Mouse (Mus musculus): ENCODE measurements around the gene Rasd2. TPM values are rescaled to one million over a fixed set of nuclear protein-coding genes. Genes with fewer than 3 reads are reported as not detected.

The Rasd2 gene
- polyA plus RNA-seq, 1 experiment = not detected

- no peak overlapping the region for H3K4me2 ChIP-seq (ENCODE audit: low read depth)
- no peaks in the 10 kb centered on the region for H3K79me2 ChIP-seq (ENCODE audit: control insufficient read depth, insufficient read depth)
- no peak for TF ChIP-seq TCF12 (IDR thresholded peaks at IDR 0.05; ENCODE audit: insufficient read depth, poor library complexity, severe bottlenecking)
- no peak for TF ChIP-seq SRF (IDR thresholded peaks at IDR 0.05; ENCODE audit: control insufficient read depth, insufficient read length, low read depth)
- no peak for TF ChIP-seq POLR2AphosphoS2 (IDR thresholded peaks at IDR 0.05; ENCODE audit: insufficient read length, low read depth)
- no peak for TF ChIP-seq CEBPB (IDR thresholded peaks at IDR 0.05; ENCODE audit: insufficient read depth, poor library complexity, severe bottlenecking)
- no peak for TF ChIP-seq USF1 (IDR thresholded peaks at IDR 0.05; ENCODE audit: low read depth)
- no peak for TF ChIP-seq MYOD1 (IDR thresholded peaks at IDR 0.05; ENCODE audit: control insufficient read depth in 1 of 3, insufficient read length in 2 of 3, low read depth in 2 of 3)
- TF ChIP-seq E2F4 (IDR thresholded peaks at IDR 0.05; ENCODE audit: insufficient read depth) = no peak
- no peak for TF ChIP-seq MYOG (IDR thresholded peaks at IDR 0.05; ENCODE audit: control insufficient read depth in 1 of 3, insufficient read depth in 1 of 3, insufficient read length in 2 of 3, low read depth in 2 of 3)
- TF ChIP-seq REST (IDR thresholded peaks at IDR 0.05; ENCODE audit: insufficient read depth, insufficient read length) = no peak
- TF ChIP-seq MAX (IDR thresholded peaks at IDR 0.05; ENCODE audit: low read depth) = no peak
- TF ChIP-seq TCF3 (IDR thresholded peaks at IDR 0.05; ENCODE audit: insufficient read length, low read depth) = no peak
- no peak for TF ChIP-seq POLR2A (IDR thresholded peaks at IDR 0.05; ENCODE audit: insufficient read length, low read depth)
Measured at GRCm38 (mm10) chr8:75226773-75227172, 13.0 kb downstream of the Rasd2 start.

GRCm38 (mm10) chr8:75233915-75234554 lies 20.3 kb downstream of the Rasd2 start:
- Histone ChIP-seq H3K4me2 (ENCODE audit: low read depth) (no peak overlapping the region), H3K4me3 (no peak overlapping the region), H3K79me2 (ENCODE audit: control insufficient read depth, insufficient read depth) (no peaks in the 10 kb centered on the region), H3ac (ENCODE audit: control insufficient read depth, insufficient read length) (no peak overlapping the region), H3K27me3 (ENCODE audit: control insufficient read depth, insufficient read depth, insufficient read length) (no peaks in the 10 kb centered on the region), H3K36me3 (ENCODE audit: control insufficient read depth, insufficient read depth) (no peaks in the 10 kb centered on the region)
- TF ChIP-seq MYOG (IDR thresholded peaks at IDR 0.05; ENCODE audit: control insufficient read depth in 1 of 3, insufficient read depth in 1 of 3, insufficient read length in 2 of 3, low read depth in 2 of 3) = no peak
- no peak for TF ChIP-seq POLR2A (IDR thresholded peaks at IDR 0.05; ENCODE audit: insufficient read length, low read depth)
- no peak for TF ChIP-seq POLR2AphosphoS2 (IDR thresholded peaks at IDR 0.05; ENCODE audit: insufficient read length, low read depth)
- TF ChIP-seq SRF (IDR thresholded peaks at IDR 0.05; ENCODE audit: control insufficient read depth, insufficient read length, low read depth) = no peak
- TF ChIP-seq MYOD1 (IDR thresholded peaks at IDR 0.05; ENCODE audit: control insufficient read depth in 1 of 3, insufficient read length in 2 of 3, low read depth in 2 of 3) = no peak
- no peak for TF ChIP-seq TCF3 (IDR thresholded peaks at IDR 0.05; ENCODE audit: insufficient read length, low read depth)
- no peak for TF ChIP-seq TCF12 (IDR thresholded peaks at IDR 0.05; ENCODE audit: insufficient read depth, poor library complexity, severe bottlenecking)
- TF ChIP-seq USF1 (IDR thresholded peaks at IDR 0.05; ENCODE audit: low read depth) = no peak
- no peak for TF ChIP-seq E2F4 (IDR thresholded peaks at IDR 0.05; ENCODE audit: insufficient read depth)
- no peak for TF ChIP-seq CEBPB (IDR thresholded peaks at IDR 0.05; ENCODE audit: insufficient read depth, poor library complexity, severe bottlenecking)
- no peak for TF ChIP-seq MAX (IDR thresholded peaks at IDR 0.05; ENCODE audit: low read depth)
- TF ChIP-seq REST (IDR thresholded peaks at IDR 0.05; ENCODE audit: insufficient read depth, insufficient read length) = no peak

More at GRCm38 (mm10) chr8:75226773-75227172, 13.0 kb downstream of the Rasd2 start:
- H3K27me3 ChIP-seq (ENCODE audit: control insufficient read depth, insufficient read depth, insufficient read length) = no peaks in the 10 kb centered on the region
- H3ac ChIP-seq (ENCODE audit: control insufficient read depth, insufficient read length) = no peak overlapping the region
- H3K4me3 ChIP-seq = no peak overlapping the region
- no peaks in the 10 kb centered on the region for H3K36me3 ChIP-seq (ENCODE audit: control insufficient read depth, insufficient read depth)

GRCm38 (mm10) chr8:75247331-75247730 lies 33.6 kb downstream of the Rasd2 start:
- H3K4me2 ChIP-seq (ENCODE audit: low read depth) = no peak overlapping the region
- TF ChIP-seq POLR2AphosphoS2 (IDR thresholded peaks at IDR 0.05; ENCODE audit: insufficient read length, low read depth) (no peak), MAX (IDR thresholded peaks at IDR 0.05; ENCODE audit: low read depth) (no peak), E2F4 (IDR thresholded peaks at IDR 0.05; ENCODE audit: insufficient read depth) (no peak), TCF12 (IDR thresholded peaks at IDR 0.05; ENCODE audit: insufficient read depth, poor library complexity, severe bottlenecking) (no peak), TCF3 (IDR thresholded peaks at IDR 0.05; ENCODE audit: insufficient read length, low read depth) (no peak), SRF (IDR thresholded peaks at IDR 0.05; ENCODE audit: control insufficient read depth, insufficient read length, low read depth) (no peak), CEBPB (IDR thresholded peaks at IDR 0.05; ENCODE audit: insufficient read depth, poor library complexity, severe bottlenecking) (no peak), MYOD1 (IDR thresholded peaks at IDR 0.05; ENCODE audit: control insufficient read depth in 1 of 3, insufficient read length in 2 of 3, low read depth in 2 of 3) (no peak), MYOG (IDR thresholded peaks at IDR 0.05; ENCODE audit: control insufficient read depth in 1 of 3, insufficient read depth in 1 of 3, insufficient read length in 2 of 3, low read depth in 2 of 3) (no peak), POLR2A (IDR thresholded peaks at IDR 0.05; ENCODE audit: insufficient read length, low read depth) (no peak), REST (IDR thresholded peaks at IDR 0.05; ENCODE audit: insufficient read depth, insufficient read length) (no peak), USF1 (IDR thresholded peaks at IDR 0.05; ENCODE audit: low read depth) (no peak)
- H3ac ChIP-seq (ENCODE audit: control insufficient read depth, insufficient read length) = no peak overlapping the region
- no peak overlapping the region for H3K4me3 ChIP-seq
- no peaks in the 10 kb centered on the region for H3K36me3 ChIP-seq (ENCODE audit: control insufficient read depth, insufficient read depth)
- H3K27me3 ChIP-seq (ENCODE audit: control insufficient read depth, insufficient read depth, insufficient read length) = no peaks in the 10 kb centered on the region
- no peaks in the 10 kb centered on the region for H3K79me2 ChIP-seq (ENCODE audit: control insufficient read depth, insufficient read depth)

DNA sequence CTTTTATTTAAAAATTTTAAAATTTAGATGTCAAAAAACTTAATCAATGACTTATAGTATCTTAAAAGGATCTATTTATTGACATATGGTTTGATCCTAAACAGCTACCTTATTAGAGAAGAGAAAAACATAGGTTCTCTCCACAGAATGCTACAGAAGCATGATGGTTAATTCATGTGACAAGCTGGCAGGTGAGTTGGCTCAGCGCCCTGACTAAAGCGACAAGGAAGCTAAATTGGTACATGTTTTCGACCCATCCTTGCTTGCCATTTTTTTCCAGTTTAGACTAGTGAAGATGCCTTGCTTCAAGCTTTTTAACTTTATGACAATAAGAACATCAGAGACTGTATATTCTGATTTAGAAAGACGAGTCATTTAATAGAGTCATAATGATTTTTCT lies 35.4 kb downstream of the Rasd2 start:
- Histone ChIP-seq H3K4me3 (no peak overlapping the region), H3K27me3 (ENCODE audit: control insufficient read depth, insufficient read depth, insufficient read length) (no peaks in the 10 kb centered on the region), H3K79me2 (ENCODE audit: control insufficient read depth, insufficient read depth) (no peaks in the 10 kb centered on the region), H3ac (ENCODE audit: control insufficient read depth, insufficient read length) (no peak overlapping the region), H3K36me3 (ENCODE audit: control insufficient read depth, insufficient read depth) (no peaks in the 10 kb centered on the region), H3K4me2 (ENCODE audit: low read depth) (no peak overlapping the region)
- TF ChIP-seq POLR2A (IDR thresholded peaks at IDR 0.05; ENCODE audit: insufficient read length, low read depth) (no peak), MYOG (IDR thresholded peaks at IDR 0.05; ENCODE audit: control insufficient read depth in 1 of 3, insufficient read depth in 1 of 3, insufficient read length in 2 of 3, low read depth in 2 of 3) (no peak), POLR2AphosphoS2 (IDR thresholded peaks at IDR 0.05; ENCODE audit: insufficient read length, low read depth) (no peak), MYOD1 (IDR thresholded peaks at IDR 0.05; ENCODE audit: control insufficient read depth in 1 of 3, insufficient read length in 2 of 3, low read depth in 2 of 3) (no peak), TCF12 (IDR thresholded peaks at IDR 0.05; ENCODE audit: insufficient read depth, poor library complexity, severe bottlenecking) (no peak), SRF (IDR thresholded peaks at IDR 0.05; ENCODE audit: control insufficient read depth, insufficient read length, low read depth) (no peak), CEBPB (IDR thresholded peaks at IDR 0.05; ENCODE audit: insufficient read depth, poor library complexity, severe bottlenecking) (no peak), MAX (IDR thresholded peaks at IDR 0.05; ENCODE audit: low read depth) (no peak), E2F4 (IDR thresholded peaks at IDR 0.05; ENCODE audit: insufficient read depth) (no peak), TCF3 (IDR thresholded peaks at IDR 0.05; ENCODE audit: insufficient read length, low read depth) (no peak), USF1 (IDR thresholded peaks at IDR 0.05; ENCODE audit: low read depth) (no peak), REST (IDR thresholded peaks at IDR 0.05; ENCODE audit: insufficient read depth, insufficient read length) (no peak)
